Mouse (Mus musculus): ENCODE results near the gene Phkg2. TPM values are rescaled to one million over a fixed set of nuclear protein-coding genes. Genes with fewer than 3 reads are reported as not detected.

The Phkg2 gene
- polyA plus RNA-seq, 1 experiment: 43.2 TPM

DNA sequence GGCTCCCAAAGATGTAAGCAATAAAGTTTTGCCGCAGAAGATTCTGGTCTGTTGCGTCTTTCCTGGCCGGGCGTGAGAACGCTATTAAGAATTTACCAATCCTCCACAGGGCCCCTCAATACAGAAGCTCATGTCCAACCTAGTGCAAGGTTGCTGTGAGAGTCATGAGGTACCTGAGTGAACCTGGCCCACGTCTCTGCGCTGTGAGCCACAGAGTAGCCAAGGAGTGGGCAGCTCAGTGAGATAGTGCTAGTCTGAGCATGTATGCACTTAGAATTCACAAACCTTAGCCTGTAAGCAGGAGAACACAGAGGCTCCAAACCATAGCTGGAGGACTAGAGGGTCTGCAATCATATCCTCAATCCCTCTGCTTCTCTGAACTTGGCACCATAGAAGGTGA lies 52.9 kb downstream of the Phkg2 start:
- 96% methylated on average over 7 of the region's 7 CpGs for WGBS
- Histone ChIP-seq H3K27ac (ENCODE audit: insufficient read depth, low read depth, low read length) (no peak overlapping the region), H3K27me3 (ENCODE audit: control insufficient read depth, insufficient read depth, low read length) (no peaks in the 10 kb centered on the region), H3K36me3 (ENCODE audit: control insufficient read depth, insufficient read depth, low read length) (no peaks in the 10 kb centered on the region), H3K4me3 (ENCODE audit: low read depth, low read length) (no peak overlapping the region), H3K4me1 (ENCODE audit: control insufficient read depth, insufficient read depth, insufficient read length, low read length) (no peaks in the 10 kb centered on the region)
- no peak for TF ChIP-seq CTCF (IDR thresholded peaks at IDR 0.05; ENCODE audit: extremely low read depth, insufficient read length, insufficient replicate concordance, low read depth, low read length)
- no peak for TF ChIP-seq POLR2A (IDR thresholded peaks at IDR 0.05; ENCODE audit: low read depth, low read length)

GRCm38 (mm10) chr7:127626471-127626870 lies 53.3 kb downstream of the Phkg2 start:
- 86% methylated on average over 4 of the region's 4 CpGs for WGBS
- Histone ChIP-seq H3K4me1 (ENCODE audit: control insufficient read depth, insufficient read depth, insufficient read length, low read length) (no peaks in the 10 kb centered on the region), H3K4me3 (ENCODE audit: low read depth, low read length) (no peak overlapping the region), H3K27ac (ENCODE audit: insufficient read depth, low read depth, low read length) (no peak overlapping the region), H3K36me3 (ENCODE audit: control insufficient read depth, insufficient read depth, low read length) (no peaks in the 10 kb centered on the region), H3K27me3 (ENCODE audit: control insufficient read depth, insufficient read depth, low read length) (no peaks in the 10 kb centered on the region)
- TF ChIP-seq POLR2A (IDR thresholded peaks at IDR 0.05; ENCODE audit: low read depth, low read length) (no peak), CTCF (IDR thresholded peaks at IDR 0.05; ENCODE audit: extremely low read depth, insufficient read length, insufficient replicate concordance, low read depth, low read length) (no peak)

DNA sequence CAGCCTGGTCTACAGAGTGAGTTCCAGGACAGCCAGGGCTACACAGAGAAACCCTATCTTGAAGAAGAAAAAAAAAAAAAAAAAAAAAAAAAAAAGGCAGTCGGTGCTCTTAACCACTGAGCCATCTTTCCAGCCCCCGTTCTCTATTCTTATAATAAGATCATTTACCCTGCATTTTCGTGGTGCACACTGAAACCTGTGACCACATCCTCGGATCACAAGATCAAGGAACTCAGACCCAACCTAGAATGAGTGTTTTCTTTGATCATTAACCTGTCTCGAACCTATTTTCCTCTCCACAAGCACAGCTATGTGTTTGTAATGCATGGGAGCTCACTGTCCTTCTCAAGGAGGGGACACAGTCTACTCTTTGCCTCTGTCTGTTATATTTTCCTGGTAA lies 55.5 kb downstream of the Phkg2 start:
- no peaks in the 10 kb centered on the region for H3K36me3 ChIP-seq (ENCODE audit: control insufficient read depth, insufficient read depth, low read length)
- H3K4me1 ChIP-seq (ENCODE audit: control insufficient read depth, insufficient read depth, insufficient read length, low read length): no peaks in the 10 kb centered on the region
- WGBS: 73% methylated on average over 5 of the region's 5 CpGs
- H3K27ac ChIP-seq (ENCODE audit: insufficient read depth, low read depth, low read length): no peak overlapping the region
- no peak for TF ChIP-seq CTCF (IDR thresholded peaks at IDR 0.05; ENCODE audit: extremely low read depth, insufficient read length, insufficient replicate concordance, low read depth, low read length)
- TF ChIP-seq POLR2A (IDR thresholded peaks at IDR 0.05; ENCODE audit: low read depth, low read length): no peak
- no peaks in the 10 kb centered on the region for H3K27me3 ChIP-seq (ENCODE audit: control insufficient read depth, insufficient read depth, low read length)
- H3K4me3 ChIP-seq (ENCODE audit: low read depth, low read length): no peak overlapping the region

- H3K4me1 ChIP-seq (ENCODE audit: control insufficient read depth, insufficient read depth, insufficient read length, low read length): no peaks in the 10 kb centered on the region
- no peak for TF ChIP-seq POLR2A (IDR thresholded peaks at IDR 0.05; ENCODE audit: low read depth, low read length)
- TF ChIP-seq CTCF (IDR thresholded peaks at IDR 0.05; ENCODE audit: extremely low read depth, insufficient read length, insufficient replicate concordance, low read depth, low read length): no peak
- 88% methylated on average over 4 of the region's 4 CpGs for WGBS
- no peak overlapping the region for H3K27ac ChIP-seq (ENCODE audit: insufficient read depth, low read depth, low read length)
- no peaks in the 10 kb centered on the region for H3K36me3 ChIP-seq (ENCODE audit: control insufficient read depth, insufficient read depth, low read length)
- no peak overlapping the region for H3K4me3 ChIP-seq (ENCODE audit: low read depth, low read length)
- no peaks in the 10 kb centered on the region for H3K27me3 ChIP-seq (ENCODE audit: control insufficient read depth, insufficient read depth, low read length)
Observed at GRCm38 (mm10) chr7:127631416-127631815, 58.3 kb downstream of the Phkg2 start.

Other genes with a start within 250 kb of the Phkg2 start
- 27.3 and 47.4 TPM in 2 replicates for gene Zfp768, start 227.8 kb upstream of the Phkg2 start, polyA plus RNA-seq (2012; rRNA removed)
- 15.0 and 35.5 TPM in 2 replicates for gene Zfp747, start 197.3 kb upstream of the Phkg2 start, polyA plus RNA-seq (2012; rRNA removed)
- gene 9130019O22Rik, start 186.2 kb upstream of the Phkg2 start, polyA plus RNA-seq (2012; rRNA removed): 4.5 and 7.3 TPM in 2 replicates
- gene E430018J23Rik, start 179.7 kb upstream of the Phkg2 start, polyA plus RNA-seq (2012; rRNA removed): 6.5 and 12.8 TPM in 2 replicates
- 3.5 and 5.8 TPM in 2 replicates for gene Zfp764, start 166.5 kb upstream of the Phkg2 start, polyA plus RNA-seq (2012; rRNA removed)
- gene Zfp688, start 151.3 kb upstream of the Phkg2 start, polyA plus RNA-seq (2012; rRNA removed): 14.1 and 29.6 TPM in 2 replicates
- 2.0 and 2.9 TPM in 2 replicates for gene Zfp689, start 124.2 kb upstream of the Phkg2 start, polyA plus RNA-seq (2012; rRNA removed)
- 30.3 and 81.2 TPM in 2 replicates for gene Prr14, start 113.7 kb upstream of the Phkg2 start, polyA plus RNA-seq (2012; rRNA removed)
- gene Fbrs, start 94.1 kb upstream of the Phkg2 start, polyA plus RNA-seq (2012; rRNA removed): 26.4 and 41.8 TPM in 2 replicates
- 22.6 and 52.6 TPM in 2 replicates for gene Srcap, start 61.4 kb upstream of the Phkg2 start, polyA plus RNA-seq (2012; rRNA removed)
- 5.4 and 9.5 TPM in 2 replicates for gene Gm42715, start 53.8 kb upstream of the Phkg2 start, polyA plus RNA-seq (2012; rRNA removed)
- 3.0 and 4.8 TPM in 2 replicates for gene Tmem265, start 11.9 kb upstream of the Phkg2 start, polyA plus RNA-seq (2012; rRNA removed)
- 1.5 TPM in 2 replicates for gene Ccdc189, start 15.3 kb downstream of the Phkg2 start, polyA plus RNA-seq (2012; rRNA removed)
- 10.6 and 20.6 TPM in 2 replicates for gene Rnf40, start 15.4 kb downstream of the Phkg2 start, polyA plus RNA-seq (2012; rRNA removed)
- 4.4 and 5.5 TPM in 2 replicates for gene Zfp629, start 42.5 kb downstream of the Phkg2 start, polyA plus RNA-seq (2012; rRNA removed)
- gene Bcl7c, start 135.6 kb downstream of the Phkg2 start, polyA plus RNA-seq (2012; rRNA removed): 11.1 and 24.6 TPM in 2 replicates
- 7.1 and 8.3 TPM in 2 replicates for gene Ctf1, start 139.4 kb downstream of the Phkg2 start, polyA plus RNA-seq (2012; rRNA removed)
- gene Ctf2, start 158.8 kb downstream of the Phkg2 start, polyA plus RNA-seq (2012; rRNA removed): not detected in 2 replicates
- gene Fbxl19, start 171.2 kb downstream of the Phkg2 start, polyA plus RNA-seq (2012; rRNA removed): 23.2 and 53.0 TPM in 2 replicates
- 17.9 and 21.3 TPM in 2 replicates for gene Orai3, start 196.5 kb downstream of the Phkg2 start, polyA plus RNA-seq (2012; rRNA removed)
- gene Setd1a, start 203.3 kb downstream of the Phkg2 start, polyA plus RNA-seq (2012; rRNA removed): 5.2 and 9.2 TPM in 2 replicates
- gene Gm49388, start 212.3 kb downstream of the Phkg2 start, polyA plus RNA-seq (2012; rRNA removed): 0.39 TPM in 1 of 2 replicates, not detected in the other
- 31.3 and 45.7 TPM in 2 replicates for gene Hsd3b7, start 227.3 kb downstream of the Phkg2 start, polyA plus RNA-seq (2012; rRNA removed)

Measured in small intestine, adult 2 months (tissue).